Mouse (Mus musculus) embryonic facial prominence, embryonic 14.5 days (tissue): ENCODE results near the gene Hapln3. TPM values are rescaled to one million over a fixed set of nuclear protein-coding genes. Genes with fewer than 3 reads are reported as not detected.

ENCODE experiments used
- polyA plus RNA-seq: library from polyadenylated mRNA; unstranded; fragments of >200 nt; fragmentation: Nextera tagmentation; extraction: Ambion mirVana; gene quantifications from 2 replicates; pipeline ENCODE4 v1.2.1, GENCODE M21; 2014

The Hapln3 gene
- polyA plus RNA-seq, 1 experiment from 2014 or later: 1.5 TPM

Other genes starting within 250 kb of the Hapln3 start
- gene Aen, start 235.2 kb downstream of the Hapln3 start, polyA plus RNA-seq: 31.8 and 32.7 TPM in 2 replicates
- 3.4 and 5.1 TPM in 2 replicates for gene Isg20, start 217.6 kb downstream of the Hapln3 start, polyA plus RNA-seq
- gene Acan, start 77.5 kb downstream of the Hapln3 start, polyA plus RNA-seq: 34.1 and 49.7 TPM in 2 replicates
- gene Mfge8, start 18.0 kb upstream of the Hapln3 start, polyA plus RNA-seq: 147 and 155 TPM in 2 replicates
- gene Abhd2, start 142.2 kb upstream of the Hapln3 start, polyA plus RNA-seq: 14.2 and 14.5 TPM in 2 replicates